Mouse (Mus musculus): Measurements from ENCODE around the gene Kcnh2. TPM values are rescaled to one million over a fixed set of nuclear protein-coding genes. Genes with fewer than 3 reads are reported as not detected.

Kcnh2 gene
- total RNA-seq, 1 experiment from 2014 or later, result 0.41 TPM

- no peak for ATAC-seq (replicated peaks; ENCODE audit: low read depth, poor library complexity, severe bottlenecking)
Measured at GRCm38 (mm10) chr5:24380499-24380898, 29.1 kb upstream of the Kcnh2 start.

GRCm38 (mm10) chr5:24379501-24379900 lies 28.1 kb upstream of the Kcnh2 start:
- no peak for ATAC-seq (replicated peaks; ENCODE audit: low read depth, poor library complexity, severe bottlenecking)

DNA sequence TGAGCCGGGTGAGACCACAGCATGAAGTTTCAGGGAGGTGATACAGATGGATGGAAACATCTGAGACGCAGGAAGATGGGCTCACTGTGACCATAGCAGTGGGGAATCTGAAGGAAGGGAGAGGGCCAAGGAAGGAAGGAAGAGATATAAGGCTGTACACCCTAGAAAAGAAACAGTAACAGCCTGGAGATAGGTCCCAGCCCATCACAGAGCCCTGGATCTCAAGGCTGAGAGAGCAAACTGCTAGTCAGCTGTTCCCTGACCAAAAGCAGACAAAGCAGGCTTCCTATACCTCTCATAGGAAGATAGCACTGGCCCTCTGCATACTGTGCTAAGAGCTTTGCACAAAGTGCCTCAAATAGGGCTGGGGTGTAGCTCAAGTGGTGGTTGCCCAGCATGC lies 27.3 kb upstream of the Kcnh2 start:
- no peak for ATAC-seq (replicated peaks; ENCODE audit: low read depth, poor library complexity, severe bottlenecking)

- no peak for ATAC-seq (replicated peaks; ENCODE audit: low read depth, poor library complexity, severe bottlenecking)
Measured at GRCm38 (mm10) chr5:24374666-24375328, 23.4 kb upstream of the Kcnh2 start.

DNA sequence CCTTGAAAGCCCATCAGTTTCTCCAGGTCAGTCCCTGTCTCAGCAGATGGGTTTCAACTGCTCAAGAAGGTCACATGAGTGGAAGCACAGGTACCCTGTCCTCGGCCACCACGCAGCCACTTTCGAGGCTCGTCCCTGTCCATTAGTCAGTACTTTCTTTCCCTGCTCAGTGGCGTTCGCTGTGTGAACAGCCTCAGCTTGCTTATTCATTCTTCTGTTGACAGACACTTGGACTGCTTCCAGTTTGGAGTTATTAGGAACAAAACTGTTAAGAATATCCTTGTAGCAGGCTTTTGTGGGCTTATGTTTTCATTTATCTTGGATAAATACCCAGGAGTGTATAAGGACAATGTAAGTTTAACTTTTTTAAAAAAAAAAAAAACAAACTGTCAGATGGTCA lies 22.8 kb upstream of the Kcnh2 start:
- 0 out of 2 replicates have a peak, but pooled peaks have one; percentile 29 for ATAC-seq (replicated peaks; ENCODE audit: low read depth, poor library complexity, severe bottlenecking)

- no peak for ATAC-seq (replicated peaks; ENCODE audit: low read depth, poor library complexity, severe bottlenecking)
Measured at GRCm38 (mm10) chr5:24373807-24374206, 22.4 kb upstream of the Kcnh2 start.

DNA sequence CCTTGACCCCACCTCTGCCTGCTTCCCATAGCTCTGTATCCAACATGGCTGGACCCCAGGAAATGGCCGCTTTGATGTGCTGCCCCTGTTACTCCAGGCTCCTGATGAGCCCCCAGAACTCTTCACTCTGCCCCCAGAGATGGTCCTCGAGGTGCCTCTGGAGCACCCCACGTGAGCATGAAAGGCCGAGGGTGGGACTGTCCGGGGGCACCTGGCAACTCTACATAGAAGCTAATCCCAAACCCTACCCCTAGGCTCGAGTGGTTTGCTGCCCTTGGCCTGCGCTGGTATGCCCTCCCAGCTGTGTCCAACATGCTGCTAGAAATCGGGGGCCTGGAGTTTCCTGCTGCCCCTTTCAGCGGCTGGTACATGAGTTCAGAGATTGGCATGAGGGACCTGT lies 18.4 kb upstream of the Kcnh2 start:
- no peak for ATAC-seq (replicated peaks; ENCODE audit: low read depth, poor library complexity, severe bottlenecking)

- no peak for ATAC-seq (replicated peaks; ENCODE audit: low read depth, poor library complexity, severe bottlenecking)
Measured at GRCm38 (mm10) chr5:24366426-24366825, 15.0 kb upstream of the Kcnh2 start.

- ATAC-seq (replicated peaks; ENCODE audit: low read depth, poor library complexity, severe bottlenecking), result peak; percentile 80
Measured at GRCm38 (mm10) chr5:24365528-24365927, 14.1 kb upstream of the Kcnh2 start.

- no peak for ATAC-seq (replicated peaks; ENCODE audit: low read depth, poor library complexity, severe bottlenecking)
Measured at GRCm38 (mm10) chr5:24364963-24365362, 13.6 kb upstream of the Kcnh2 start.

GRCm38 (mm10) chr5:24364508-24364907 lies 13.1 kb upstream of the Kcnh2 start, which contains the start of gene Nos3:
Nos3 (plus strand) TSS chr5:24364810.
- no peak for ATAC-seq (replicated peaks; ENCODE audit: low read depth, poor library complexity, severe bottlenecking)

DNA sequence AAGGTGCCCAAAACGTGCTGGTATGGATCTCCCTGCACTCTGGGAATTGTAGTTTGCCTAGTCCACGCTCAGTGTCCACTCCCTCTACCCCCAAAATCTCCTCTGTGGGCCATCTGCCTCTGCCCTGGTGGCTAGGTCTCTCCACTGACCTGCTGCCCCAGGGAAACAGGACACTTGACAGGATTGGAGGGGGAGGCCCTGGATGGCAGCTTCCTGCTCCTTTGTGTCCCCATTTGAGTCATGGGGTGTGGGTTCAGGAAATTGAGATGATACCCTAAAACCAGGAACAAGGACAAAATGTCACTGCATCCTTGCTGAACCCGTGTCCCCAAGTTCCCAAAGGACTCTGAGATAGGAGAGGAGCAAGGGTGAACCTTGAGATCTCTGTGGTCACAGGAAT lies 12.7 kb upstream of the Kcnh2 start:
- ATAC-seq (replicated peaks; ENCODE audit: low read depth, poor library complexity, severe bottlenecking), result no peak

DNA sequence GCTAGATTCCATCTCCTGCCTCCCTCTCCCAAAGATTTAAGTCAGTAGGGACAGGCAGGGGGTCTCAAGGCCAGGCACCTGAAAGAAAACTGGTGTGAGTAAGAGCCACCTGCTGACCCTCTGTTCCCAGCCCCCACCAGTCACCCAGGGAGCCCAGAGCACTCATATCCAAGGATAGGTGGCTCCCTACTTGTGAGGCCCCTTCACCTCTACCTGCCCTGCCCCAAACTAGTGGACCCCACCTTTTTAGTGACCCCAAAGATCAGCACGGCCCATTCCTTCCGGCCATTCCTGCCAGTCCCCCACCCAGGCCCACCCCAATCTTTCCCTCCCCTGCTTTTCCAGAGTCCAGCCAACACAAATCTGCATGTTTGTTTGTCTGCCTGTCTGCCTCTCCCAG lies 12.1 kb upstream of the Kcnh2 start:
- no peak for ATAC-seq (replicated peaks; ENCODE audit: low read depth, poor library complexity, severe bottlenecking)

- peak; percentile 77 for ATAC-seq (replicated peaks; ENCODE audit: low read depth, poor library complexity, severe bottlenecking)
Measured at GRCm38 (mm10) chr5:24360792-24361454, 9.5 kb upstream of the Kcnh2 start.

GRCm38 (mm10) chr5:24357461-24357860 lies 6.1 kb upstream of the Kcnh2 start:
- peak; percentile 91 for ATAC-seq (replicated peaks; ENCODE audit: low read depth, poor library complexity, severe bottlenecking)

DNA sequence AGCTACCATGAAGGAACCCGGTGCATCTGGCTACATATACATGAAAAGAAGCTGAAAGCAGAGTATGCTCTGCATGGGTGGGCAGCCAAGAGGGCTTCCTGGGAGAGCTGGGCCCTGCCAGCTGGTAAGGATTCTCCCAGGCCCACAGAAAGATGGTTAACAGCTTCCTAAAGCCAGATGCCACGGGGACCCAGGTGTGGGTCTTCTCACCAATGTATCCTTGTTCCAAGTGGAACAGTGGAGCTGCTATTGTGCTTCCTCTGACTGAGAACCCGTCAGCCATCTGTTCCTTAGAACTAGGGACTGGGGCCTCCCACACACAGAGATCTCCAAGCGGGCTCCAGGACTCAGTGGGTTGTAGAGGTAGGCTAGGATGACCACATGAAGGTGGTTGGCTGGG lies 5.4 kb upstream of the Kcnh2 start:
- no peak for ATAC-seq (replicated peaks; ENCODE audit: low read depth, poor library complexity, severe bottlenecking)

DNA sequence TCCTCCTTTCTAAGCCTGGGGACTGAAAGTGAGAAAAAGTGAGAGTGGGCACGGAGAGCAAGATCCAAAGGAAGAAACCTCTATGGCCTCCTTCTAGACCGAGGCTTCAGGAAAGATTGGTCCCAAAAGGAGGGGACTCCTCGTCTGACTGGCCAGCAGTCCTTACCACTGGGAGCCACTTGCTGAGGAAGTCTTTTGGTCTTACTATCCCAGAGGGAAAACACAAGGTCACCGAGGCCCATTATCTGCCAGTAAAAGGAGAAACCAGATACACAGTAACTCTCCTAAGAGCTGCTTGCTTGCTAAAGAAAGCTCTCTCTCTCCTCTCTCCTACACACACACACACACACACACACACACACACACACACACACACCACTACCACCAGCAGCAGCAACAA lies 1.9 kb upstream of the Kcnh2 start:
- no peak for ATAC-seq (replicated peaks; ENCODE audit: low read depth, poor library complexity, severe bottlenecking)

DNA sequence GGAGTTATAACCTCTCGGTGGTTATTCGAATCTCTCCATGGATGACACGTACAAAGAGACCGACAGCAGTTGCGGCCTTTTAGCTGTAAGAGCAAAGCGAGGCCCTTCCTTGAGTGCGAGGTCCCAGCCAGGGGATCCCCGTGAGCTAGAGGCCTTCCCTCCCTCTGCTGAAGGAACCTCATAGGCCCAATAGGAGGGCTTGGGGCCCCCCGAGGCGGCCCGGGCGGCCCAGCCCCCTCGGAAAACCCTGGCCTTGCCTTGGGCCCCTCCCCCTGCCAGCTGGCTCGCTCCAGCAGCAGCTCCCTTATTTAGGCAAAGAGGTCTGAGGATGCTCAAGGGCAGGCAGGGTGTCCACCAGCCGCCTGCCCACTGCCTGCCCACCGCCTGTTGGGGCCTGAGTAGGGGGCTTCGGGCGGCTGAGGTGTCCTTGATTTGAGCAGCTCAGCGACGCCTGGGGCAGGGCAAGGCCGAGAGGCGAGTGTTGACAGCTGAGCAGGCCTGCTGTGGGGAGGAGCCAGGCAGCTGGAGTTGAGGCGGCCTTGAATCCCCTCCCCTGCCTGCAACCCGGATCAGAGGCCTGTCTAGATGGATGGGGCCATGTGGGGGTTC lies 951 bp upstream of the Kcnh2 start:
- ATAC-seq (replicated peaks; ENCODE audit: low read depth, poor library complexity, severe bottlenecking), result no peak

GRCm38 (mm10) chr5:24351701-24352171 lies 332 bp upstream of the Kcnh2 start:
- peak; percentile 57 for ATAC-seq (replicated peaks; ENCODE audit: low read depth, poor library complexity, severe bottlenecking)

DNA sequence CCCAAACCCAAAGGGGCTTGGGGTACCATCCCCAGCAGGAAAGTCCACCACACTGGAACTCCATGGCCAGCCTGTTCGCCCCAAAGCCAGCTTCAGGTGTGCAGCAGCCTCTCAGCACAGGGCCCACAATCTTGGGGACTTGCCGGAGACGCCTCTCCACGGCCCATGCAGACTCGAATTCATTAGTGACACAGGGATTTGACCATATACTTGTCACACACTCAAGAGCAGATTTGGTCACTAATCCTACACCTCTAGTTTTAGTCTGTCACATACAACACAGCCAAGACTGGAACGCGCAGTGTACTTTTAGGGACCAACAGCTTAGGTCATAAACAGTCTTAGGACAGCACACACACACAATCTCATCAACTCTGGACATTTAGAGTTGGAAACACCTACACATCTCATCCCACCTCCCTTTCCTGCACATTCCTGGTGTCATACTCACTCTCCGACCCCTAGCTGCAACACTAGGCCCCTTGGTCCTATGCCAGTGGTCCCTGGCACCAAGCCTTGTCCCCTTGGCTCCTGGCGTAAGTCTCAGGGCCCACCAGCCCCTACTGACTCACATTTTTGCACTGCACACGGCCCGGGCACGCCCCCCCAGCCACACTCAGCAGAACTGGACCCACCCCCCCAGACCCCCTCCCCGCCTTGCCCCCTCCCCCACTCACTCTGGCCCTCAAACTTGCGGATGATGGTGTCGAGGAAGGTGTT lies 713 bp downstream of the Kcnh2 start:
- no peak for ATAC-seq (replicated peaks; ENCODE audit: low read depth, poor library complexity, severe bottlenecking)

- no peak for ATAC-seq (replicated peaks; ENCODE audit: low read depth, poor library complexity, severe bottlenecking)
Measured at GRCm38 (mm10) chr5:24350073-24350472, 1.3 kb downstream of the Kcnh2 start.
